Comparison of ENCODE assay signal across 18 mouse cellular contexts in genomic region chr13:112349500-112349899, GRCm38 (mm10).
DNase-seq lines count a peak whose midpoint lies in the region; ATAC-seq and TF ChIP-seq lines count a peak whose summit lies in the region.
"Had no signal": no experiment of that assay in that cellular context is flagged by ENCODE, and none has a peak within 500 bp of the region (broad histone marks: within the 10 kb centered on the region; RNA-seq: fewer than 3 reads in every experiment).

No protein-coding gene starts in this region.

- no peak overlapping the region for H3K4me2 ChIP-seq in forebrain, embryonic 11.5 days (ENCODE audit: low read depth, low read length, severe bottlenecking)
- no peak overlapping the region for H3K4me2 ChIP-seq in forebrain, embryonic 13.5 days
- H3K4me2 ChIP-seq: embryonic facial prominence, embryonic 12.5 days; forebrain, embryonic 12.5 days; heart, embryonic 12.5 days had no signal

- H3K4me1 ChIP-seq in forebrain, embryonic 11.5 days (replicated peaks; ENCODE audit: control insufficient read depth, insufficient read depth, low read length): peaks cover 2% of the 10 kb centered on the region; the same call in 1 of the 2 replicates
- H3K4me1 ChIP-seq in forebrain, embryonic 13.5 days: peaks cover 9% of the 10 kb centered on the region
- H3K4me1 ChIP-seq in spleen, adult 2 months (ENCODE audit: control insufficient read depth, insufficient read depth, insufficient read length): peaks cover 3% of the 10 kb centered on the region; the same call in 1 of the 2 replicates
- H3K4me1 ChIP-seq in embryonic facial prominence, embryonic 10.5 days: peaks cover 53% of the 10 kb centered on the region
- H3K4me1 ChIP-seq in small intestine, adult 2 months (ENCODE audit: control insufficient read depth, insufficient read depth, insufficient read length, low read length): no peaks in the 10 kb centered on the region

- no peaks in the 10 kb centered on the region for H3K27me3 ChIP-seq in forebrain, embryonic 11.5 days (ENCODE audit: control insufficient read depth, insufficient read depth, low read length)
- no peaks in the 10 kb centered on the region for H3K27me3 ChIP-seq in forebrain, embryonic 13.5 days
- H3K27me3 ChIP-seq in spleen, adult 2 months (ENCODE audit: control insufficient read depth, insufficient read depth, low read length): no peaks in the 10 kb centered on the region
- no peaks in the 10 kb centered on the region for H3K27me3 ChIP-seq in embryonic facial prominence, embryonic 10.5 days (replicated peaks; ENCODE audit: low read depth, poor library complexity, severe bottlenecking)
- no peaks in the 10 kb centered on the region for H3K27me3 ChIP-seq in small intestine, adult 2 months (ENCODE audit: control insufficient read depth, insufficient read depth, low read length)
- H3K27me3 ChIP-seq: embryonic facial prominence, embryonic 12.5 days; forebrain, embryonic 12.5 days; heart, embryonic 12.5 days had no signal

- TF ChIP-seq CTCF in spleen, adult 2 months (IDR thresholded peaks at IDR 0.05; ENCODE audit: extremely low read depth, insufficient read depth, insufficient read length, insufficient replicate concordance): no peak
- TF ChIP-seq CTCF in small intestine, adult 2 months (IDR thresholded peaks at IDR 0.05; ENCODE audit: extremely low read depth, insufficient read length, insufficient replicate concordance, low read depth, low read length): no peak

- TF ChIP-seq POLR2A in spleen, adult 2 months (IDR thresholded peaks at IDR 0.05; ENCODE audit: low read depth, low read length): no peak
- TF ChIP-seq POLR2A in small intestine, adult 2 months (IDR thresholded peaks at IDR 0.05; ENCODE audit: low read depth, low read length): no peak

- no peak overlapping the region for H3K27ac ChIP-seq in forebrain, embryonic 11.5 days (ENCODE audit: low read depth, low read length)
- H3K27ac ChIP-seq in forebrain, embryonic 13.5 days: no peak overlapping the region
- peak overlapping the region; percentile 43 for H3K27ac ChIP-seq in spleen, adult 2 months (ENCODE audit: insufficient read depth, low read length)
- H3K27ac ChIP-seq in embryonic facial prominence, embryonic 10.5 days (replicated peaks): peak overlapping the region; percentile 30; the same call in 1 of the 2 replicates
- H3K27ac ChIP-seq in small intestine, adult 2 months (ENCODE audit: insufficient read depth, low read depth, low read length): peak overlapping the region; percentile 33; the same call in 1 of the 2 replicates
- H3K27ac ChIP-seq: embryonic facial prominence, embryonic 12.5 days; forebrain, embryonic 12.5 days had no signal

- no peaks in the 10 kb centered on the region for H3K36me3 ChIP-seq in forebrain, embryonic 11.5 days (ENCODE audit: control insufficient read depth, insufficient read depth, low read length)
- no peaks in the 10 kb centered on the region for H3K36me3 ChIP-seq in forebrain, embryonic 13.5 days (ENCODE audit: poor library complexity, severe bottlenecking)
- no peaks in the 10 kb centered on the region for H3K36me3 ChIP-seq in spleen, adult 2 months (ENCODE audit: control insufficient read depth, insufficient read depth, low read length)
- no peaks in the 10 kb centered on the region for H3K36me3 ChIP-seq in embryonic facial prominence, embryonic 10.5 days (replicated peaks)
- H3K36me3 ChIP-seq in small intestine, adult 2 months (ENCODE audit: control insufficient read depth, insufficient read depth, low read length): no peaks in the 10 kb centered on the region
- H3K36me3 ChIP-seq: embryonic facial prominence, embryonic 12.5 days; forebrain, embryonic 12.5 days; heart, embryonic 12.5 days had no signal

- no peak overlapping the region for H3K9ac ChIP-seq in forebrain, embryonic 11.5 days (ENCODE audit: low read length)
- H3K9ac ChIP-seq in forebrain, embryonic 13.5 days: no peak overlapping the region
- H3K9ac ChIP-seq: embryonic facial prominence, embryonic 12.5 days; forebrain, embryonic 12.5 days; forebrain, postnatal 0 days; heart, embryonic 12.5 days had no signal

- peak; percentile 14 for DNase-seq in forebrain, embryonic 11.5 days (ENCODE audit: low spot score)
- peak in 1 of 2 experiments; percentile 36 for DNase-seq in spleen, adult 2 months (ENCODE audit: low read depth in 1 of 2, low spot score in 2 of 2)
- no peak for DNase-seq in spleen, postnatal 4 days (ENCODE audit: low spot score in 2 of 2)
- no peak for DNase-seq in embryonic facial prominence, embryonic 10.5 days (ENCODE audit: low spot score)
- no peak for DNase-seq in lung, postnatal 14 days
- no peak for DNase-seq in adrenal gland, adult (ENCODE audit: inconsistent age in 2 of 2, low spot score in 1 of 2)
- DNase-seq: cerebellum, adult 11 months; cerebellum, adult 8-10 months; cerebellum, postnatal 14 days; embryo, embryonic 11 days; forebrain, postnatal 0 days; gastrocnemius, postnatal 14 days had no signal

- ATAC-seq in forebrain, embryonic 11.5 days (replicated peaks; ENCODE audit: low FRiP score): no peak
- no peak for ATAC-seq in forebrain, embryonic 13.5 days
- ATAC-seq: forebrain, postnatal 0 days; hindbrain, embryonic 16.5 days had no signal

- no peak overlapping the region for H3K4me3 ChIP-seq in forebrain, embryonic 11.5 days (ENCODE audit: low read depth, low read length)
- H3K4me3 ChIP-seq in forebrain, embryonic 13.5 days: no peak overlapping the region
- H3K4me3 ChIP-seq in spleen, adult 2 months (ENCODE audit: extremely low read depth, insufficient read depth, insufficient read length): no peak overlapping the region
- no peak overlapping the region for H3K4me3 ChIP-seq in embryonic facial prominence, embryonic 10.5 days
- no peak overlapping the region for H3K4me3 ChIP-seq in small intestine, adult 2 months (ENCODE audit: low read depth, low read length)
- H3K4me3 ChIP-seq: embryonic facial prominence, embryonic 12.5 days; forebrain, embryonic 12.5 days; heart, embryonic 12.5 days had no signal

- H3K9me3 ChIP-seq in forebrain, embryonic 11.5 days (ENCODE audit: control insufficient read depth, low read length): no peaks in the 10 kb centered on the region
- no peaks in the 10 kb centered on the region for H3K9me3 ChIP-seq in forebrain, embryonic 13.5 days (replicated peaks)
- no peaks in the 10 kb centered on the region for H3K9me3 ChIP-seq in embryonic facial prominence, embryonic 10.5 days
- H3K9me3 ChIP-seq: embryonic facial prominence, embryonic 12.5 days; forebrain, embryonic 12.5 days; heart, embryonic 12.5 days had no signal

- WGBS in forebrain, embryonic 11.5 days: 93% methylated on average over 7 of the region's 7 CpGs
- 93% methylated on average over 7 of the region's 7 CpGs for WGBS in forebrain, embryonic 13.5 days
- WGBS in spleen, adult 2 months: 66% methylated on average over 7 of the region's 7 CpGs
- 90% methylated on average over 7 of the region's 7 CpGs for WGBS in embryonic facial prominence, embryonic 10.5 days
- 77% methylated on average over 7 of the region's 7 CpGs for WGBS in small intestine, adult 2 months

Comparison
In these comparisons a context has a peak if more than half of its experiments do, and no peak if none do; other contexts are left out.
1. H3K27ac ChIP-seq: peak in spleen, adult 2 months (single experiment), embryonic facial prominence, embryonic 10.5 days (single experiment) and small intestine, adult 2 months (single experiment); none in forebrain, embryonic 11.5 days (single experiment) and forebrain, embryonic 13.5 days (single experiment).